Mouse (Mus musculus) forebrain, postnatal 0 days (tissue): ENCODE results near the gene Eef1akmt1. TPM values are rescaled to one million over a fixed set of nuclear protein-coding genes. Genes with fewer than 3 reads are reported as not detected.

Experiments
- ATAC-seq: fragments of 200-750 bp; cut with Nextera tagmentation; 2 replicates; pipeline ENCODE4 v1.8.0; 2017; ENCODE audit warnings: mild to moderate bottlenecking, moderate library complexity
- DNase-seq: peaks from one replicate; pipeline ENCODE4 v3.0.0-alpha.2; 2015
- H3K27ac ChIP-seq: fragments of 300-500 bp; sonication (generic); 2 replicates; pipeline ENCODE4 v1.5.1; 2014; ENCODE audit warnings: low read depth, mild to moderate bottlenecking, antibody characterized with exemption, low read length, moderate library complexity, mixed read lengths
- H3K27me3 ChIP-seq: fragments of 300-500 bp; sonication (generic); 2 replicates; pipeline ENCODE4 v1.6.1; 2014; ENCODE audit warnings: mild to moderate bottlenecking, low read length, mixed read lengths; ENCODE audit not compliant: insufficient read depth
- H3K36me3 ChIP-seq: fragments of 300-500 bp; sonication (generic); 2 replicates; pipeline ENCODE4 v1.6.1; 2014; ENCODE audit warnings: mild to moderate bottlenecking, moderate library complexity; ENCODE audit not compliant: insufficient read depth
- H3K4me1 ChIP-seq: fragments of 300-500 bp; sonication (generic); 2 replicates; pipeline ENCODE4 v1.6.1; 2014; ENCODE audit warnings: antibody characterized with exemption; ENCODE audit not compliant: insufficient read depth
- H3K4me2 ChIP-seq: fragments of 300-500 bp; sonication (generic); 2 replicates; pipeline ENCODE4 v1.6.1; 2014; ENCODE audit warnings: low read depth, mild to moderate bottlenecking, moderate library complexity
- H3K4me3 ChIP-seq: fragments of 300-500 bp; sonication (generic); 2 replicates; pipeline ENCODE4 v1.5.1; 2014; ENCODE audit warnings: low read depth, low read length, mixed read lengths
- H3K9ac ChIP-seq: fragments of 300-500 bp; sonication (generic); 2 replicates; pipeline ENCODE4 v1.6.1; 2014; ENCODE audit warnings: mild to moderate bottlenecking
- H3K9me3 ChIP-seq: fragments of 300-500 bp; sonication (generic); 2 replicates; pipeline ENCODE4 v1.6.1; 2016; ENCODE audit warnings: low read length
- CTCF ChIP-seq: sonication (generic); IDR thresholded peaks from 2 replicates; pipeline ENCODE4 v1.5.1; 2016; ENCODE audit warnings: antibody characterized with exemption, control low read depth, low read depth
- WGBS: fragments of 180-500 bp; shearing (Covaris S2); extraction: QIAGEN DNeasy Blood & Tissue Kit; methylation state at CpG from one replicate; pipeline ENCODE4 v1.1.7; 2014; 5-methylcytosine and 5-hydroxymethylcytosine counted together
- polyA plus RNA-seq: library from polyadenylated mRNA; unstranded; fragments of >200 nt; fragmentation: Nextera tagmentation; extraction: Ambion mirVana; gene quantifications from 2 replicates; pipeline ENCODE4 v1.2.1, GENCODE M21; 2015
- total RNA-seq: library from RNA; depleted of rRNA; stranded (reverse); fragments of >200 nt; gene quantifications from 2 replicates; pipeline ENCODE4 v1.2.3, GENCODE M21; 2014

Gene Eef1akmt1
- total and polyA plus RNA-seq, 2 experiments from 2014 or later = 45.7 to 82.9 TPM

GRCm38 (mm10) chr14:57529786-57530515, 41.5 kb downstream of the Eef1akmt1 start:
- no peak for DNase-seq
- Histone ChIP-seq H3K36me3 (peaks cover 5% of the 10 kb centered on the region), H3K4me1 (peaks cover 19% of the 10 kb centered on the region), H3K9me3 (no peaks in the 10 kb centered on the region), H3K9ac (no peak overlapping the region), H3K27ac (no peak overlapping the region), H3K4me3 (no peak overlapping the region), H3K27me3 (no peaks in the 10 kb centered on the region), H3K4me2 (no peak overlapping the region)
- no peak for ATAC-seq
- TF ChIP-seq CTCF = no peak
- 62% methylated on average over 5 of the region's 5 CpGs for WGBS

- WGBS = 44% methylated on average over 10 of the region's 10 CpGs
- ATAC-seq = no peak
- no peak for DNase-seq
- Histone ChIP-seq H3K9ac (no peak overlapping the region), H3K27me3 (no peaks in the 10 kb centered on the region), H3K4me2 (no peak overlapping the region), H3K36me3 (peaks cover 5% of the 10 kb centered on the region), H3K9me3 (no peaks in the 10 kb centered on the region), H3K4me1 (0 out of 2 replicates have a peak, but pooled peaks cover 11% of the 10 kb centered on the region), H3K4me3 (no peak overlapping the region), H3K27ac (no peak overlapping the region)
- no peak for TF ChIP-seq CTCF
These were observed 42.2 kb downstream of the Eef1akmt1 start for GRCm38 (mm10) chr14:57529086-57529785.

GRCm38 (mm10) chr14:57527598-57527997, 43.8 kb downstream of the Eef1akmt1 start:
- H3K9me3 ChIP-seq = no peaks in the 10 kb centered on the region
- no peak overlapping the region for H3K27ac ChIP-seq
- peaks cover 3% of the 10 kb centered on the region for H3K36me3 ChIP-seq
- no peak overlapping the region for H3K4me3 ChIP-seq
- 0 out of 2 replicates have a peak, but pooled peaks cover 8% of the 10 kb centered on the region for H3K4me1 ChIP-seq
- no peak for TF ChIP-seq CTCF
- ATAC-seq = no peak
- no peak overlapping the region for H3K9ac ChIP-seq
- H3K4me2 ChIP-seq = no peak overlapping the region
- WGBS = 49% methylated on average over 2 of the region's 2 CpGs
- no peaks in the 10 kb centered on the region for H3K27me3 ChIP-seq
- DNase-seq = no peak

GRCm38 (mm10) chr14:57527122-57527521, 44.3 kb downstream of the Eef1akmt1 start:
- WGBS = 37% methylated on average over 7 of the region's 7 CpGs
- Histone ChIP-seq H3K27ac (no peak overlapping the region), H3K36me3 (no peaks in the 10 kb centered on the region), H3K4me2 (no peak overlapping the region), H3K27me3 (no peaks in the 10 kb centered on the region), H3K9me3 (no peaks in the 10 kb centered on the region), H3K4me3 (no peak overlapping the region), H3K9ac (no peak overlapping the region), H3K4me1 (0 out of 2 replicates have a peak, but pooled peaks cover 8% of the 10 kb centered on the region)
- DNase-seq (no peak), ATAC-seq (no peak)
- no peak for TF ChIP-seq CTCF

GRCm38 (mm10) chr14:57526050-57526623, 45.3 kb downstream of the Eef1akmt1 start:
- H3K27me3 ChIP-seq = no peaks in the 10 kb centered on the region
- H3K9me3 ChIP-seq = no peaks in the 10 kb centered on the region
- no peak for TF ChIP-seq CTCF
- DNase-seq (no peak), ATAC-seq (no peak; the same call in 1 of the 2 replicates)
- peak overlapping the region; percentile 81; the same call in 1 of the 2 replicates for H3K27ac ChIP-seq
- WGBS = 55% methylated on average over 10 of the region's 10 CpGs
- H3K9ac ChIP-seq = peak overlapping the region; percentile 87
- H3K4me2 ChIP-seq = peak overlapping the region; percentile 80
- peak overlapping the region; percentile 82 for H3K4me3 ChIP-seq
- H3K36me3 ChIP-seq = no peaks in the 10 kb centered on the region
- 0 out of 2 replicates have a peak, but pooled peaks cover 8% of the 10 kb centered on the region for H3K4me1 ChIP-seq

- 0 out of 2 replicates have a peak, but pooled peaks cover 8% of the 10 kb centered on the region for H3K4me1 ChIP-seq
- ATAC-seq = peak; percentile 72
- peak overlapping the region; percentile 80 for H3K4me2 ChIP-seq
- H3K9me3 ChIP-seq = no peaks in the 10 kb centered on the region
- 3% methylated on average over 37 of the region's 60 CpGs for WGBS
- no peaks in the 10 kb centered on the region for H3K36me3 ChIP-seq
- H3K4me3 ChIP-seq = peak overlapping the region; percentile 82
- H3K27me3 ChIP-seq = no peaks in the 10 kb centered on the region
- peak overlapping the region; percentile 81 for H3K27ac ChIP-seq
- TF ChIP-seq CTCF = 0 out of 2 replicates have a peak, but pooled peaks have one; percentile 4
- peak; percentile 62 for DNase-seq
- peak overlapping the region; percentile 87 for H3K9ac ChIP-seq
These were observed 45.9 kb downstream of the Eef1akmt1 start for GRCm38 (mm10) chr14:57525388-57526049.
